Mouse (Mus musculus) liver, postnatal 0 days (tissue): ENCODE measurements at regions not wholly inside any gene's neighbourhood (a gene's known extent, or its start where the extent isn't known, plus 50 kb on each side); places are given as distances from the start of the nearest gene placed in this dataset.

Source experiments
- CTCF ChIP-seq: sonication (generic); IDR thresholded peaks from 2 replicates; pipeline ENCODE4 v1.5.1; 2016; ENCODE audit warnings: antibody characterized with exemption, low read depth
- EP300 ChIP-seq: IDR thresholded peaks from 2 replicates; pipeline ENCODE4 v1.6.1; 2016; ENCODE audit warnings: antibody characterized with exemption, low read depth, mild to moderate bottlenecking

DNA sequence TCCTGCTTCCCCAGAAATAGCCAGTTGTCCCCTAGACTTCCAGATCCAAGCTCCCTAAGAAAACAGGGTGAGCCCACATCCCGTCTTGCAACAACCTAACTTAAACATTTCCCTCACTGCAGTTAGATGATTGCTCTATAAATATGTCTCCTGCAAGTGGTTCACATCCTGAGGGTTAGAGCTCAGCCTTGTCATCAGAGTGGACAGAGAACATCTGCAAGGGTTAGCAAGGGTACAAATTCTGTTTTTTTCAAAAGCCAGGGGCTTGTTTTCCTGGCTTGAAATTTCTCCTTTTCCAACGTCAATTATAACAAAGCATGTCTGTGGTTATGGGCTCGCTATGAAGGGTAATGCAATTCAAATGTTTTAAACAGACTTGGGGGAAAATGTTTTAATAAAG, 169.8 kb upstream of the Tcerg1l start:
- TF ChIP-seq CTCF (no peak), EP300 (no peak)
